Mouse (Mus musculus) kidney, adult 2 months (tissue): Measurements from ENCODE around the gene Lrp2.

ENCODE experiments used
- CTCF ChIP-seq: fragments of 200-500 bp; conservative IDR thresholded peaks from 2 replicates; pipeline ENCODE4 v1.5.1; 2011; ENCODE audit warnings: low read depth, mild to moderate bottlenecking, control low read depth, low read length, moderate library complexity, mixed read lengths; ENCODE audit not compliant: insufficient read depth, insufficient read length
- POLR2A ChIP-seq: fragments of 200-500 bp; IDR thresholded peaks from one replicate; pipeline ENCODE4 v1.6.1; 2011; ENCODE audit warnings: low read depth, low read length, control low read depth

GRCm38 (mm10) chr2:69424829-69425228 lies 161.0 kb downstream of the Lrp2 start:
- no peak for TF ChIP-seq CTCF
- TF ChIP-seq POLR2A: no peak
